ENCODE assay signal across 24 mouse cellular contexts in the genomic region with DNA sequence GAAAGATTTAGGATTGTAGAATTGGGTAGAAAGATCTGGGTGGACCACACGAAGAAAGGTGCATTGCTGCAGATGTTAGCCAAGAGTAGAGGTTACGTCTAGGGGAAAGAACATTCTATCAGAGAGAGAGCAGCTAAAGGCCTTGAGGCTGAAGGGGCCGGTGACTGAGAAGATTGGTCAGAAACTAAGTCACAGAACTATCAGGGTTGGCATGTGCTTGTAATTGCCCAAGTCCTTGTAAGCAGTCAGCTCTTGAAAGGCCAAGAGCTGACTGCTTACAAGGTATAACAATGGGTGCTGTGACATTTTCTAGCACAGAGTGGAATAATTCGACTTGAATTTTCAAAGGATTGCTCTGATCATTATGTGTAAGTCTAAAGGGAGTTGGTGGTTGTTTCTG. TPM values are rescaled to one million over a fixed set of nuclear protein-coding genes. Genes with fewer than 3 reads are reported as not detected.
DNase-seq lines count a peak whose midpoint lies in the region; ATAC-seq and TF ChIP-seq lines count a peak whose summit lies in the region.
"Had no signal": no experiment of that assay in that cellular context is flagged by ENCODE, and none has a peak within 500 bp of the region (broad histone marks: within the 10 kb centered on the region; RNA-seq: fewer than 3 reads in every experiment).

No protein-coding gene starts in this region.

- no peak overlapping the region for H3K4me3 ChIP-seq in lung, postnatal 0 days (ENCODE audit: low read depth, low read length)
- H3K4me3 ChIP-seq: embryonic facial prominence, embryonic 10.5 days; embryonic facial prominence, embryonic 12.5 days; forebrain, embryonic 13.5 days; forebrain, embryonic 15.5 days had no signal

- TF ChIP-seq EP300 in lung, postnatal 0 days (IDR thresholded peaks at IDR 0.05) = no peak

- H3K4me2 ChIP-seq in lung, postnatal 0 days (replicated peaks; ENCODE audit: low read depth, low read length) = no peak overlapping the region
- H3K4me2 ChIP-seq: embryonic facial prominence, embryonic 12.5 days; forebrain, embryonic 13.5 days; forebrain, embryonic 15.5 days had no signal

- DNase-seq in adrenal gland, adult (ENCODE audit: inconsistent age in 2 of 2, low spot score in 1 of 2) = peak; percentile 39 to 67
- no peak for DNase-seq in adrenal gland, postnatal 10 days
- peak; percentile 28 for DNase-seq in adrenal gland, adult 8-10 months
- no peak for DNase-seq in adrenal gland, postnatal 4 days (ENCODE audit: low spot score in 2 of 2)
- peak; percentile 71 for DNase-seq in lung, postnatal 0 days (ENCODE audit: low spot score)
- no peak for DNase-seq in lung, postnatal 14 days
- DNase-seq in lung, postnatal 36 days = peak; percentile 40
- DNase-seq in lung, postnatal 4 days = no peak
- DNase-seq: B cell, adult 2 months; cerebellum, adult 11-12 months; cerebellum, adult 2 months; cerebellum, adult 9-10 months; cerebellum, postnatal 10 days; cerebellum, postnatal 25 days; forebrain, postnatal 0 days had no signal

- WGBS in lung, postnatal 0 days = 60% methylated on average over 4 of the region's 4 CpGs

- peak overlapping the region; percentile 47; the same call in 1 of the 2 replicates for H3K27ac ChIP-seq in lung, postnatal 0 days (ENCODE audit: low read length)
- H3K27ac ChIP-seq: embryonic facial prominence, embryonic 10.5 days; embryonic facial prominence, embryonic 12.5 days; forebrain, embryonic 13.5 days; forebrain, embryonic 15.5 days had no signal

- H3K9me3 ChIP-seq in lung, postnatal 0 days (ENCODE audit: low read length) = no peaks in the 10 kb centered on the region
- H3K9me3 ChIP-seq: embryonic facial prominence, embryonic 10.5 days; embryonic facial prominence, embryonic 12.5 days; forebrain, embryonic 13.5 days; forebrain, embryonic 15.5 days; G1E had no signal

- H3K36me3 ChIP-seq in lung, postnatal 0 days (ENCODE audit: insufficient read depth, low read length) = no peaks in the 10 kb centered on the region
- H3K36me3 ChIP-seq: embryonic facial prominence, embryonic 10.5 days; embryonic facial prominence, embryonic 12.5 days; forebrain, embryonic 15.5 days; G1E had no signal

- peak; percentile 85 for ATAC-seq in lung, postnatal 0 days
- ATAC-seq: activated CD4-positive, CD25-positive, alpha-beta regulatory T cell, adult 4 months; CD4-positive, CD25-positive, alpha-beta regulatory T cell, adult 4 months; forebrain, embryonic 13.5 days; forebrain, embryonic 15.5 days; forebrain, postnatal 0 days; Patski had no signal

- no peaks in the 10 kb centered on the region for H3K4me1 ChIP-seq in lung, postnatal 0 days (ENCODE audit: insufficient read depth, low read depth, low read length)
- H3K4me1 ChIP-seq: embryonic facial prominence, embryonic 10.5 days; embryonic facial prominence, embryonic 12.5 days; forebrain, embryonic 13.5 days; forebrain, embryonic 15.5 days had no signal

- H3K9ac ChIP-seq in lung, postnatal 0 days (replicated peaks; ENCODE audit: low read depth) = no peak overlapping the region
- H3K9ac ChIP-seq: embryonic facial prominence, embryonic 12.5 days; forebrain, embryonic 13.5 days; forebrain, embryonic 15.5 days; forebrain, postnatal 0 days had no signal

- TF ChIP-seq CTCF in lung, postnatal 0 days (IDR thresholded peaks at IDR 0.05) = no peak

- no peaks in the 10 kb centered on the region for H3K27me3 ChIP-seq in lung, postnatal 0 days (replicated peaks; ENCODE audit: insufficient read depth, low read length)
- H3K27me3 ChIP-seq: CH12.LX; embryonic facial prominence, embryonic 12.5 days; forebrain, embryonic 13.5 days; forebrain, embryonic 15.5 days; Patski had no signal

RNA-seq across cellular contexts. Expression of gene Rmdn2, which starts 38.2 kb away (rescaled TPM):
- total RNA-seq in adrenal gland, postnatal 10 days (2021) = 100 to 1,000 TPM; 114 to 156 TPM
- 100 to 1,000 TPM; 347 to 537 (median 455) TPM for total RNA-seq in adrenal gland, adult 8-10 months (2022)
- 100 to 1,000 TPM; 276 to 287 TPM for total RNA-seq in adrenal gland, postnatal 4 days (2021)
- 38.7 and 58.1 TPM in 2 replicates for polyA plus RNA-seq in lung, postnatal 0 days (2015; fragmentation: Nextera tagmentation; extraction: Ambion mirVana)

Comparison
In these comparisons a context has a peak if more than half of its experiments do, and no peak if none do; other contexts are left out.
1. DNase-seq: peak in adrenal gland, adult (2 of 2), adrenal gland, adult 8-10 months (single experiment), lung, postnatal 0 days (single experiment) and lung, postnatal 36 days (single experiment); none in adrenal gland, postnatal 10 days (single experiment), adrenal gland, postnatal 4 days (0 of 2), lung, postnatal 14 days (single experiment) and lung, postnatal 4 days (0 of 2).